Mouse (Mus musculus) heart, embryonic 16.5 days (tissue): ENCODE data around the gene Telo2. TPM values are rescaled to one million over a fixed set of nuclear protein-coding genes. Genes with fewer than 3 reads are reported as not detected.

Experiments
- ATAC-seq: fragments of 200-750 bp; cut with Nextera tagmentation; replicated peaks from 2 replicates; pipeline ENCODE4 v1.8.0; 2017; ENCODE audit warnings: moderate number of reproducible peaks; ENCODE audit not compliant: insufficient read depth, low FRiP score; ENCODE audit errors: extremely low read depth
- H3K27ac ChIP-seq: fragments of 300-500 bp; sonication (generic); 2 replicates; pipeline ENCODE4 v1.5.1; 2014; ENCODE audit warnings: mild to moderate bottlenecking, low read length, control low read depth, moderate library complexity
- H3K27me3 ChIP-seq: fragments of 300-500 bp; sonication (generic); 2 replicates; pipeline ENCODE4 v1.6.1; 2014; ENCODE audit warnings: low read length, mixed read lengths; ENCODE audit not compliant: control insufficient read depth, insufficient read depth
- H3K36me3 ChIP-seq: fragments of 300-500 bp; sonication (generic); 2 replicates; pipeline ENCODE4 v1.6.1; 2014; ENCODE audit not compliant: control insufficient read depth, insufficient read depth
- H3K4me1 ChIP-seq: fragments of 300-500 bp; sonication (generic); 2 replicates; pipeline ENCODE4 v1.6.1; 2014; ENCODE audit warnings: low read length, mixed read lengths; ENCODE audit not compliant: control insufficient read depth, insufficient read depth
- H3K4me2 ChIP-seq: fragments of 300-500 bp; sonication (generic); 2 replicates; pipeline ENCODE4 v1.6.1; 2014; ENCODE audit warnings: low read depth, mild to moderate bottlenecking, control low read depth, low read length
- H3K4me3 ChIP-seq: fragments of 300-500 bp; sonication (generic); 2 replicates; pipeline ENCODE4 v1.5.1; 2014; ENCODE audit warnings: mild to moderate bottlenecking, control low read depth, low read length
- H3K9ac ChIP-seq: fragments of 300-500 bp; sonication (generic); 2 replicates; pipeline ENCODE4 v1.6.1; 2014; ENCODE audit warnings: low read length, control low read depth
- H3K9me3 ChIP-seq: fragments of 300-500 bp; sonication (generic); replicated peaks from 2 replicates; pipeline ENCODE4 v1.6.1; 2016; ENCODE audit warnings: low read length; ENCODE audit not compliant: control insufficient read depth
- WGBS: fragments of 180-500 bp; shearing (Covaris S2); extraction: QIAGEN DNeasy Blood & Tissue Kit; methylation state at CpG from one replicate; pipeline ENCODE4 v1.1.7; 2014; 5-methylcytosine and 5-hydroxymethylcytosine counted together
- polyA plus RNA-seq: library from polyadenylated mRNA; unstranded; fragments of >200 nt; fragmentation: Nextera tagmentation; extraction: Ambion mirVana; gene quantifications from 2 replicates; pipeline ENCODE4 v1.2.1, GENCODE M21; 2015

Gene Telo2
- polyA plus RNA-seq, 1 experiment from 2014 or later, result 31.3 TPM

- peak; percentile 59; the same call in 1 of the 2 replicates for ATAC-seq
- Histone ChIP-seq H3K36me3 (no peaks in the 10 kb centered on the region), H3K9ac (peak overlapping the region; percentile 69), H3K4me1 (peaks cover 28% of the 10 kb centered on the region), H3K27me3 (no peaks in the 10 kb centered on the region), H3K27ac (peak overlapping the region; percentile 71), H3K4me3 (peak overlapping the region; percentile 43), H3K9me3 (no peaks in the 10 kb centered on the region), H3K4me2 (peak overlapping the region; percentile 54)
- 34% methylated on average over 13 of the region's 13 CpGs for WGBS
These were observed 37.9 kb downstream of the Telo2 start for GRCm38 (mm10) chr17:25077771-25078372.

- H3K9me3 ChIP-seq, result no peaks in the 10 kb centered on the region
- no peaks in the 10 kb centered on the region for H3K27me3 ChIP-seq
- peak overlapping the region; percentile 43 for H3K4me3 ChIP-seq
- H3K4me1 ChIP-seq, result peaks cover 22% of the 10 kb centered on the region
- ATAC-seq, result no peak
- H3K27ac ChIP-seq, result no peak overlapping the region
- H3K4me2 ChIP-seq, result peak overlapping the region; percentile 54
- H3K9ac ChIP-seq, result no peak overlapping the region
- no peaks in the 10 kb centered on the region for H3K36me3 ChIP-seq
- WGBS, result 86% methylated on average over 4 of the region's 4 CpGs
These were observed 38.9 kb downstream of the Telo2 start for GRCm38 (mm10) chr17:25076906-25077305.

- 51% methylated on average over 2 of the region's 2 CpGs for WGBS
- ATAC-seq, result no peak
These were observed 47.1 kb downstream of the Telo2 start for GRCm38 (mm10) chr17:25068690-25069089.

GRCm38 (mm10) chr17:25067442-25067851, 48.3 kb downstream of the Telo2 start:
- H3K36me3 ChIP-seq, result no peaks in the 10 kb centered on the region
- H3K27me3 ChIP-seq, result no peaks in the 10 kb centered on the region
- peak; percentile 69 for ATAC-seq
- peak overlapping the region; percentile 84 for H3K27ac ChIP-seq
- 48% methylated on average over 8 of the region's 8 CpGs for WGBS
- H3K9ac ChIP-seq, result peak overlapping the region; percentile 44; the same call in 1 of the 2 replicates
- H3K9me3 ChIP-seq, result no peaks in the 10 kb centered on the region
- no peak overlapping the region for H3K4me2 ChIP-seq
- H3K4me1 ChIP-seq, result peaks cover 25% of the 10 kb centered on the region
- H3K4me3 ChIP-seq, result no peak overlapping the region

More at GRCm38 (mm10) chr17:25068690-25069089, 47.1 kb downstream of the Telo2 start:
- H3K36me3 ChIP-seq, result no peaks in the 10 kb centered on the region
- no peaks in the 10 kb centered on the region for H3K27me3 ChIP-seq
- no peak overlapping the region for H3K4me2 ChIP-seq
- H3K9me3 ChIP-seq, result no peaks in the 10 kb centered on the region
- H3K4me3 ChIP-seq, result no peak overlapping the region
- no peak overlapping the region for H3K9ac ChIP-seq
- peak overlapping the region; percentile 84 for H3K27ac ChIP-seq
- H3K4me1 ChIP-seq, result peaks cover 28% of the 10 kb centered on the region

GRCm38 (mm10) chr17:25066595-25066994, 49.2 kb downstream of the Telo2 start:
- no peak overlapping the region for H3K4me2 ChIP-seq
- H3K4me1 ChIP-seq, result peaks cover 24% of the 10 kb centered on the region
- no peak for ATAC-seq
- H3K36me3 ChIP-seq, result no peaks in the 10 kb centered on the region
- H3K9ac ChIP-seq, result no peak overlapping the region
- 87% methylated on average over 7 of the region's 7 CpGs for WGBS
- no peaks in the 10 kb centered on the region for H3K27me3 ChIP-seq
- peak overlapping the region; percentile 84 for H3K27ac ChIP-seq
- no peak overlapping the region for H3K4me3 ChIP-seq
- H3K9me3 ChIP-seq, result no peaks in the 10 kb centered on the region

- Histone ChIP-seq H3K4me2 (no peak overlapping the region), H3K27me3 (no peaks in the 10 kb centered on the region), H3K36me3 (no peaks in the 10 kb centered on the region), H3K4me3 (no peak overlapping the region), H3K27ac (peak overlapping the region; percentile 64), H3K9me3 (no peaks in the 10 kb centered on the region), H3K4me1 (peaks cover 24% of the 10 kb centered on the region), H3K9ac (no peak overlapping the region)
- no peak for ATAC-seq
- WGBS, result 74% methylated on average over 3 of the region's 3 CpGs
These were observed 50.6 kb downstream of the Telo2 start for GRCm38 (mm10) chr17:25065189-25065588.

- WGBS, result 39% methylated on average over 9 of the region's 9 CpGs
- peak; percentile 79 for ATAC-seq
- H3K4me3 ChIP-seq, result no peak overlapping the region
- peaks cover 3% of the 10 kb centered on the region for H3K36me3 ChIP-seq
- no peak overlapping the region for H3K9ac ChIP-seq
- H3K4me1 ChIP-seq, result peaks cover 24% of the 10 kb centered on the region
- no peak overlapping the region for H3K4me2 ChIP-seq
- no peaks in the 10 kb centered on the region for H3K27me3 ChIP-seq
- H3K9me3 ChIP-seq, result no peaks in the 10 kb centered on the region
- H3K27ac ChIP-seq, result peak overlapping the region; percentile 75
These were observed 51.4 kb downstream of the Telo2 start for GRCm38 (mm10) chr17:25064351-25064750.

GRCm38 (mm10) chr17:25063872-25064271, 51.9 kb downstream of the Telo2 start:
- Histone ChIP-seq H3K9ac (no peak overlapping the region), H3K27me3 (no peaks in the 10 kb centered on the region), H3K36me3 (peaks cover 3% of the 10 kb centered on the region), H3K27ac (peak overlapping the region; percentile 75), H3K9me3 (no peaks in the 10 kb centered on the region), H3K4me3 (no peak overlapping the region), H3K4me1 (peaks cover 24% of the 10 kb centered on the region), H3K4me2 (no peak overlapping the region)
- ATAC-seq, result peak; percentile 33; the same call in 1 of the 2 replicates
- WGBS, result 29% methylated on average over 12 of the region's 12 CpGs

- Histone ChIP-seq H3K9ac (no peak overlapping the region), H3K4me2 (no peak overlapping the region), H3K4me3 (no peak overlapping the region), H3K9me3 (no peaks in the 10 kb centered on the region), H3K27ac (peak overlapping the region; percentile 75), H3K4me1 (peaks cover 23% of the 10 kb centered on the region), H3K36me3 (peaks cover 3% of the 10 kb centered on the region), H3K27me3 (no peaks in the 10 kb centered on the region)
- no peak for ATAC-seq
- WGBS, result 86% methylated on average over 4 of the region's 4 CpGs
These were observed 52.5 kb downstream of the Telo2 start for GRCm38 (mm10) chr17:25063261-25063660.
